In the genomic region with DNA sequence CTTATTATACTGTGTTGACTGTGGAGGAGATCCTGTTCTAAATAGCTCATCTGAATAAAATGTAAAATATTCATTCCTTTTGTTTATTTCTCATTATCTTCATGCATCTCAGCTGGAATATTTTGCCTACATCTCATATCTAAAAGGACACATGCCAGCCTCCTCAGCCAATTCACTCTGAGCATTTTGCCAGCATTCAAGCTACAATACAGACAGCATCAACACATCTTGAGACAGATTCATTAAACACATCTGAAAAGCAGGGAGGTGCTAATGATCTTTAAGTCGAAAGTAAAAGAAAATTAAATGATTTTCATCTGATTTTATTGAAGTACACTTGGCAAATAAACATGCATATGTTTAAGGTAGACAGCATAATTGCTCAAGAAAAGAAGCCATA, we compare ENCODE assay signal across 21 mouse cellular contexts. TPM values are rescaled to one million over a fixed set of nuclear protein-coding genes. Genes with fewer than 3 reads are reported as not detected.
DNase-seq lines count a peak whose midpoint lies in the region; ATAC-seq and TF ChIP-seq lines count a peak whose summit lies in the region.
"Had no signal": no experiment of that assay in that cellular context is flagged by ENCODE, and none has a peak within 500 bp of the region (broad histone marks: within the 10 kb centered on the region; RNA-seq: fewer than 3 reads in every experiment).

No protein-coding gene starts in this region.

- H3K4me1 ChIP-seq in forebrain, embryonic 13.5 days, result no peaks in the 10 kb centered on the region
- no peaks in the 10 kb centered on the region for H3K4me1 ChIP-seq in forebrain, embryonic 10.5 days
- 0 out of 2 replicates have a peak, but pooled peaks cover 3% of the 10 kb centered on the region for H3K4me1 ChIP-seq in forebrain, embryonic 15.5 days
- no peaks in the 10 kb centered on the region for H3K4me1 ChIP-seq in forebrain, postnatal 0 days (ENCODE audit: insufficient read depth)
- H3K4me1 ChIP-seq: embryonic facial prominence, embryonic 10.5 days; embryonic facial prominence, embryonic 12.5 days had no signal

- intact Hi-C loops in heart, postnatal 14 days (cut with DNase I), result no loop called here

- H3K4me2 ChIP-seq in forebrain, embryonic 13.5 days, result no peak overlapping the region
- no peak overlapping the region for H3K4me2 ChIP-seq in forebrain, embryonic 15.5 days (replicated peaks)
- no peak overlapping the region for H3K4me2 ChIP-seq in forebrain, postnatal 0 days (ENCODE audit: low read depth)
- H3K4me2 ChIP-seq: embryonic facial prominence, embryonic 12.5 days had no signal

- no peak overlapping the region for H3K4me3 ChIP-seq in forebrain, embryonic 13.5 days
- H3K4me3 ChIP-seq in forebrain, embryonic 10.5 days, result no peak overlapping the region
- H3K4me3 ChIP-seq in forebrain, embryonic 15.5 days, result no peak overlapping the region
- H3K4me3 ChIP-seq in forebrain, postnatal 0 days (ENCODE audit: low read depth, low read length), result no peak overlapping the region
- H3K4me3 ChIP-seq: embryonic facial prominence, embryonic 10.5 days; embryonic facial prominence, embryonic 12.5 days had no signal

- DNase-seq in forebrain, embryonic 10.5 days (ENCODE audit: extremely low spot score, low spot score), result no peak
- no peak for DNase-seq in forebrain, postnatal 0 days
- peak; percentile 31 for DNase-seq in Muller cell, postnatal 12 days (ENCODE audit: inconsistent ontology term)
- DNase-seq in heart, postnatal 14 days, result no peak
- DNase-seq: adrenal gland, adult 2 months; adrenal gland, postnatal 10 days; adrenal gland, postnatal 25 days; B cell, adult 2 months; cerebellum, adult 11-12 months; cerebellum, adult 2 months; cerebellum, adult 9-10 months; cerebellum, postnatal 10 days; cerebellum, postnatal 25 days had no signal

- TF ChIP-seq CTCF in forebrain, postnatal 0 days (IDR thresholded peaks at IDR 0.05; ENCODE audit: low read depth), result no peak

- H3K27me3 ChIP-seq in forebrain, embryonic 13.5 days, result no peaks in the 10 kb centered on the region
- no peaks in the 10 kb centered on the region for H3K27me3 ChIP-seq in forebrain, embryonic 10.5 days (ENCODE audit: poor library complexity, severe bottlenecking)
- no peaks in the 10 kb centered on the region for H3K27me3 ChIP-seq in forebrain, embryonic 15.5 days
- no peaks in the 10 kb centered on the region for H3K27me3 ChIP-seq in forebrain, postnatal 0 days (ENCODE audit: insufficient read depth, low read length)
- H3K27me3 ChIP-seq: CH12.LX; embryonic facial prominence, embryonic 12.5 days had no signal

- peak; percentile 43; the same call in 1 of the 2 replicates for ATAC-seq in forebrain, embryonic 13.5 days
- ATAC-seq in forebrain, embryonic 15.5 days (replicated peaks), result 0 out of 2 replicates have a peak, but pooled peaks have one; percentile 58
- ATAC-seq in forebrain, postnatal 0 days, result no peak
- ATAC-seq: CD4-positive, CD25-positive, alpha-beta regulatory T cell, adult 4 months had no signal

- no peaks in the 10 kb centered on the region for H3K9me3 ChIP-seq in forebrain, embryonic 13.5 days (replicated peaks)
- H3K9me3 ChIP-seq in forebrain, embryonic 10.5 days, result no peaks in the 10 kb centered on the region
- no peaks in the 10 kb centered on the region for H3K9me3 ChIP-seq in forebrain, embryonic 15.5 days
- H3K9me3 ChIP-seq in forebrain, postnatal 0 days (ENCODE audit: low read length), result no peaks in the 10 kb centered on the region
- H3K9me3 ChIP-seq: embryonic facial prominence, embryonic 10.5 days; embryonic facial prominence, embryonic 12.5 days; G1E had no signal

- H3K27ac ChIP-seq in forebrain, embryonic 13.5 days, result no peak overlapping the region
- no peak overlapping the region for H3K27ac ChIP-seq in forebrain, embryonic 10.5 days
- H3K27ac ChIP-seq in forebrain, embryonic 15.5 days (replicated peaks), result no peak overlapping the region
- no peak overlapping the region for H3K27ac ChIP-seq in forebrain, postnatal 0 days (ENCODE audit: low read depth, low read length)
- H3K27ac ChIP-seq: embryonic facial prominence, embryonic 10.5 days; embryonic facial prominence, embryonic 12.5 days had no signal

- H3K36me3 ChIP-seq in forebrain, embryonic 13.5 days (ENCODE audit: poor library complexity, severe bottlenecking), result no peaks in the 10 kb centered on the region
- H3K36me3 ChIP-seq in forebrain, embryonic 10.5 days (replicated peaks), result no peaks in the 10 kb centered on the region
- no peaks in the 10 kb centered on the region for H3K36me3 ChIP-seq in forebrain, embryonic 15.5 days
- no peaks in the 10 kb centered on the region for H3K36me3 ChIP-seq in forebrain, postnatal 0 days (ENCODE audit: insufficient read depth)
- H3K36me3 ChIP-seq: embryonic facial prominence, embryonic 10.5 days; embryonic facial prominence, embryonic 12.5 days; G1E had no signal

- WGBS in forebrain, embryonic 13.5 days, result 51% methylated on average over 1 of the region's 1 CpGs
- WGBS in forebrain, embryonic 10.5 days, result 74% methylated on average over 1 of the region's 1 CpGs
- WGBS in forebrain, embryonic 15.5 days, result 35% methylated on average over 1 of the region's 1 CpGs
- WGBS in forebrain, postnatal 0 days, result 17% methylated on average over 1 of the region's 1 CpGs

- H3K9ac ChIP-seq in forebrain, embryonic 13.5 days, result no peak overlapping the region
- no peak overlapping the region for H3K9ac ChIP-seq in forebrain, embryonic 15.5 days (replicated peaks)
- H3K9ac ChIP-seq in forebrain, postnatal 0 days, result no peak overlapping the region
- H3K9ac ChIP-seq: embryonic facial prominence, embryonic 12.5 days had no signal

RNA-seq across cellular contexts. Expression of a gene that starts 48.2 kb away (rescaled TPM):
- not detected in 2 replicates for polyA plus RNA-seq in forebrain, embryonic 13.5 days (2015; fragmentation: Nextera tagmentation; extraction: Ambion mirVana)
- polyA plus RNA-seq in forebrain, embryonic 10.5 days (2016; fragmentation: Nextera tagmentation; extraction: Ambion mirVana), result not detected in 2 replicates
- not detected in 2 replicates for polyA plus RNA-seq in forebrain, embryonic 15.5 days (2015; fragmentation: Nextera tagmentation; extraction: Ambion mirVana)
- total RNA-seq in forebrain, postnatal 0 days (2014; rRNA removed), result not detected in 2 replicates
- not detected in 2 replicates for polyA plus RNA-seq in forebrain, postnatal 0 days (2015; fragmentation: Nextera tagmentation; extraction: Ambion mirVana)
- total RNA-seq in heart, postnatal 14 days (2021), result 100 to 1,000 TPM; 303 to 346 TPM
- total RNA-seq: adrenal gland, adult 2 months; adrenal gland, postnatal 25 days; CH12.LX; G1E had no signal
- polyA plus RNA-seq: adrenal gland, adult 2 months; CD4-positive, CD25-positive, alpha-beta regulatory T cell, adult 4 months; cerebellum, adult 2 months; cortical plate, adult 2 months; embryonic facial prominence, embryonic 10.5 days; embryonic facial prominence, embryonic 12.5 days; G1E had no signal
